Mouse (Mus musculus): ENCODE data around the gene Dppa3. TPM values are rescaled to one million over a fixed set of nuclear protein-coding genes. Genes with fewer than 3 reads are reported as not detected.
A peak's percentile ranks its signal among the peaks of the same experiment; 100 is the strongest.

Gene Dppa3
- total RNA-seq, 2 experiments from 2014 or later: not detected

GRCm38 (mm10) chr6:122657630-122658029 is 31.4 kb downstream of the Dppa3 start:
- DNase-seq (ENCODE audit: extremely low spot score in 1 of 2, low spot score in 2 of 2): no peak
- intact Hi-C loops (cut with DNase I): no loop called here
- H3K4me3 ChIP-seq: no peak overlapping the region
- no peak for TF ChIP-seq CTCF (IDR thresholded peaks at IDR 0.05)
- no peak overlapping the region for H3K27ac ChIP-seq

DNA sequence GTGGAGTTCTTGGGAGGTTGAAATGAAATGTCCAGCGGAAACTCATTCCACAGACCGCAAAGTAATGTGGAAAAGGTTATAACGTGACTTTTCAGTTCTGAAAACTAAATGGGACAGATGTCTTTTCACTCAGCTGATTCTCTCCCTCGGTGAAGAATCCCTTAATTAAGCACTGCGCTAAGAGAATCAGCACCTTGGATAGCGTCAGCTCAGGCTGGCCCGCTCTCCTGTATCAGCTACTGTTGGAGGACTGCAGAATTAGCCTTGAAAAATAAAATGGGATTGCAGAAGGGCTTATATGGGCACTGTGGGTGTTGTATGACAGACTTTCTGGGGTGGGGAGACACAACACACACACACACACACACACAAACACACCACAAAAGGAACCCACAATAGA is 33.4 kb downstream of the Dppa3 start:
- no peak for DNase-seq (ENCODE audit: extremely low spot score in 1 of 2, low spot score in 2 of 2)
- Histone ChIP-seq H3K4me3 (no peak overlapping the region), H3K27ac (no peak overlapping the region)
- intact Hi-C loops (cut with DNase I): no loop called here
- no peak for TF ChIP-seq CTCF (IDR thresholded peaks at IDR 0.05)

DNA sequence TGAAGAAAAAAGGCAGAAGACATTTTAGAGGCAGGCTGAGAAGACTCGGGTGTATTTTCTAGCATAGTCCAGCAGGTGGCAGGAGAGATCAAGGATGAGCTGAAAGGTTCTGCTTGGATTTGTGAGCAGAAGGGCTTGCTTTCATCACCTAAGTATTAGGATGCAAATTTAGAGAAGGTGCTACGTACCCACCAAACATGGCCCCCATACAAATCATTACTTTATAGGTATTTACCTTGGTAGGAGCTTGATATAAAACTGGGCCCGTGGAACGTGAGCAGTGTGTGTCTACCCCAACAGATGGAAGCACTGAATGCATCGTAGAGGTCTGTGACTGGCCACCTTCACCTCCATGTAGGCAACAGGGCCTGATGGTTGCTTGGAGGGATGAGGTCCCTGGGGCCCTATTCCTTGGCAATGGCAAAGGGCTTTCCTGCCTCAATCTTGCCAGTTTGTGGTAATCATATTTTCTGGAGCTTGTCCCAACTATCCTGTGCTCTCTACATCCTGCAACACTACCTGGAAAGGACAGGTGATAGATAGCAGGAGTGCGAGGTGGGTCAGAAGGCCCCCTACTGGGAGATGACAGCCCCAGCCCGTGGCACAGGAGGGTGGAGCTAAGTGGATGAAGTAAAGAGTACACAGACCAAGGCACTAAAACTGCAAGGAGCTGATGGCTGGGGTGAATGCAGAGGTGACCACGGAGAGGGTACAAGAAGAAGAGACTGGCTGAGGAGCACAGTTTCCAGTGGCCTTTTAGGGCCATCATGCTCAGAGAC is 34.6 kb downstream of the Dppa3 start:
- intact Hi-C loops (cut with DNase I): loop anchor here (1.0 to 5.0 kb wide), 3 partner anchors 60 to 1602 kb away; no protein-coding TSS in a partner anchor
- H3K27ac ChIP-seq: no peak overlapping the region
- peak; percentile 82 for TF ChIP-seq CTCF (IDR thresholded peaks at IDR 0.05)
- peak; percentile 44 to 58 for DNase-seq (ENCODE audit: extremely low spot score in 1 of 2, low spot score in 2 of 2)
- no peak overlapping the region for H3K4me3 ChIP-seq

- no peak for DNase-seq (ENCODE audit: extremely low spot score in 1 of 2, low spot score in 2 of 2)
- intact Hi-C loops (cut with DNase I): loop anchor here (5.0 kb wide), 1 partner anchor 1600 kb away; no protein-coding TSS in a partner anchor
- Histone ChIP-seq H3K4me3 (no peak overlapping the region), H3K27ac (no peak overlapping the region)
- TF ChIP-seq CTCF (IDR thresholded peaks at IDR 0.05): no peak
Observed at GRCm38 (mm10) chr6:122662551-122663264, 36.5 kb downstream of the Dppa3 start.

- DNase-seq (ENCODE audit: extremely low spot score in 1 of 2, low spot score in 2 of 2): no peak
- intact Hi-C loops (cut with DNase I): loop anchor here (5.0 kb wide), 1 partner anchor 1599 kb away; no protein-coding TSS in a partner anchor
- no peak for TF ChIP-seq CTCF (IDR thresholded peaks at IDR 0.05)
- no peak overlapping the region for H3K27ac ChIP-seq
- H3K4me3 ChIP-seq: no peak overlapping the region
Observed at GRCm38 (mm10) chr6:122663596-122664206, 37.5 kb downstream of the Dppa3 start.

- no peak for DNase-seq (ENCODE audit: extremely low spot score in 1 of 2, low spot score in 2 of 2)
- intact Hi-C loops (cut with DNase I): loop anchor here (5.0 kb wide), 1 partner anchor 206 kb away; the partner anchor contains the start of gene Necap1
- Histone ChIP-seq H3K4me3 (no peak overlapping the region), H3K27ac (no peak overlapping the region)
- TF ChIP-seq CTCF (IDR thresholded peaks at IDR 0.05): no peak
Observed at GRCm38 (mm10) chr6:122665866-122666265, 39.7 kb downstream of the Dppa3 start.

GRCm38 (mm10) chr6:122667715-122668114 is 41.5 kb downstream of the Dppa3 start:
- no peak for DNase-seq (ENCODE audit: extremely low spot score in 1 of 2, low spot score in 2 of 2)
- TF ChIP-seq CTCF (IDR thresholded peaks at IDR 0.05): no peak
- no peak overlapping the region for H3K4me3 ChIP-seq
- intact Hi-C loops (cut with DNase I): loop anchor here (2.0 to 5.0 kb wide), 2 partner anchors 119 to 205 kb away; partner anchors contain the start of gene Necap1
- H3K27ac ChIP-seq: no peak overlapping the region

- intact Hi-C loops (cut with DNase I): loop anchor here (1.0 to 5.0 kb wide), 3 partner anchors 51 to 203 kb away; partner anchors contain the start of gene Necap1
- TF ChIP-seq CTCF (IDR thresholded peaks at IDR 0.05): no peak
- no peak for DNase-seq (ENCODE audit: extremely low spot score in 1 of 2, low spot score in 2 of 2)
- no peak overlapping the region for H3K27ac ChIP-seq
- no peak overlapping the region for H3K4me3 ChIP-seq
Observed at GRCm38 (mm10) chr6:122668823-122669222, 42.6 kb downstream of the Dppa3 start.

DNA sequence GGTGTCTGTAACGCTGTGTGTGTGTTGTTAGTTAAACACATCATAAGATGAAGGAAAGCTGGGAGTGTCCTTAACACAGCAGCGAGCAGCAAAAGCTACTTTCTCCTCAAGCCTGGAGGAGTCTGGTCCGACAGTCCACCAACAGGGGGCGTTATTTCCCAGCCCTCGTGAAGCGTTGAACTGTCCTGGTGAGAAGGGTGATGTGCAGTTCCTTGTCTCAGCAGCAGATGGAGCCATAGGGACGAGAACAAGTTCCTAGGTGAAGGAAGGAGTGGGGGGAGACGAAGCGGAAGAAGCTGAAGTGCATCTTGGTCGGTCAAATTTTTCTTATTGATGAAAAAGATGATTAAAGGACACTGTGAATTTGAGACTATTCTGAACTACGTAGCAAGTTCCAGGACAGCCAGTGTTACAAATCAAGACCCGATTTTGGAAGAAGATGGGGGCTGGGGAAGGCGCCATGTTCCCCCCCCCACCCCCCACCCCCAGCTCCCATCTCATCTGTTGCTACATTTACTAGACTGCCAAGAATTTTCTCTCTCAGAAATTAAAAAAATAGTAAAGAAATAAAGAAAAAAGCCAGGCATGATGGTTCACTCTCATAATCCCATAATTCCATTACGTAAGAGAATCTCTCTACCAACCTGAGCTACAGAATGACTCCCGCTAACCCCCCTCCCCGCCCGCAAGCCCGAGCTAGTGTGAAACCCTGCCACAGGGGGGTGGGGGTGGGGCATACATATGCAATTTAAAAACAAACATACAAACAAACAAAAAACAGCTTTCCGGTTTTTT is 43.4 kb downstream of the Dppa3 start:
- peak; percentile 96 to 98 for DNase-seq (ENCODE audit: extremely low spot score in 1 of 2, low spot score in 2 of 2)
- intact Hi-C loops (cut with DNase I): loop anchor here (1.0 to 5.0 kb wide), 3 partner anchors 51 to 203 kb away; partner anchors contain the start of gene Necap1
- TF ChIP-seq CTCF (IDR thresholded peaks at IDR 0.05): peak; percentile 99

DNA sequence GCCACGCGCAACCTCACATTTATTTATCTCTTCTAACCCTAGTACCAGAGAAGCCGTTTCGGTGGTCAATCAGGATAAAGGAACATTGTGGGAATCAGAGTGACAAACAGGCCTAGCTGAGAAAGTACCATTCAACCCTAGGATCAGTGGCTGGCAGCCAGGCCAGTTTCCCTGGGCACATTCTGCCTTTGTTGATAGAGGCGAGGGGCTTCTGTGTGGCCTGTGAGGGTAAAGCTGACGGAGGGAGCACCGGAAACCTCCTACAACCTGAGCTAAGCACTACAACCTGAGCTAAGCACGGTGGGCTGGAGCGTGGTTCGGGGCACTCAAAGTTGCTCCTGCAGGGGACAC is 44.0 kb downstream of the Dppa3 start:
- peak overlapping the region; percentile 79 for H3K27ac ChIP-seq
- no peak for TF ChIP-seq CTCF (IDR thresholded peaks at IDR 0.05)
- peak overlapping the region; percentile 50 for H3K4me3 ChIP-seq
- no peak for DNase-seq (ENCODE audit: extremely low spot score in 1 of 2, low spot score in 2 of 2)
- intact Hi-C loops (cut with DNase I): no loop called here

More for the DNA sequence above, 43.4 kb downstream of the Dppa3 start:
- H3K27ac ChIP-seq: peak overlapping the region; percentile 79
- peak overlapping the region; percentile 50 for H3K4me3 ChIP-seq

GRCm38 (mm10) chr6:122670841-122671240 is 44.6 kb downstream of the Dppa3 start:
- intact Hi-C loops (cut with DNase I): no loop called here
- no peak for TF ChIP-seq CTCF (IDR thresholded peaks at IDR 0.05)
- Histone ChIP-seq H3K4me3 (no peak overlapping the region), H3K27ac (no peak overlapping the region)
- DNase-seq (ENCODE audit: extremely low spot score in 1 of 2, low spot score in 2 of 2): no peak

All from left cerebral cortex, adult 2 months (tissue).